Mouse (Mus musculus): Measurements from ENCODE around the gene Hist1h3i.
"Not testable (repeated sequence)": the region's sequence is repeated elsewhere in the genome, so short reads cannot be mapped to it uniquely, and the experiment has no call there.

DNA sequence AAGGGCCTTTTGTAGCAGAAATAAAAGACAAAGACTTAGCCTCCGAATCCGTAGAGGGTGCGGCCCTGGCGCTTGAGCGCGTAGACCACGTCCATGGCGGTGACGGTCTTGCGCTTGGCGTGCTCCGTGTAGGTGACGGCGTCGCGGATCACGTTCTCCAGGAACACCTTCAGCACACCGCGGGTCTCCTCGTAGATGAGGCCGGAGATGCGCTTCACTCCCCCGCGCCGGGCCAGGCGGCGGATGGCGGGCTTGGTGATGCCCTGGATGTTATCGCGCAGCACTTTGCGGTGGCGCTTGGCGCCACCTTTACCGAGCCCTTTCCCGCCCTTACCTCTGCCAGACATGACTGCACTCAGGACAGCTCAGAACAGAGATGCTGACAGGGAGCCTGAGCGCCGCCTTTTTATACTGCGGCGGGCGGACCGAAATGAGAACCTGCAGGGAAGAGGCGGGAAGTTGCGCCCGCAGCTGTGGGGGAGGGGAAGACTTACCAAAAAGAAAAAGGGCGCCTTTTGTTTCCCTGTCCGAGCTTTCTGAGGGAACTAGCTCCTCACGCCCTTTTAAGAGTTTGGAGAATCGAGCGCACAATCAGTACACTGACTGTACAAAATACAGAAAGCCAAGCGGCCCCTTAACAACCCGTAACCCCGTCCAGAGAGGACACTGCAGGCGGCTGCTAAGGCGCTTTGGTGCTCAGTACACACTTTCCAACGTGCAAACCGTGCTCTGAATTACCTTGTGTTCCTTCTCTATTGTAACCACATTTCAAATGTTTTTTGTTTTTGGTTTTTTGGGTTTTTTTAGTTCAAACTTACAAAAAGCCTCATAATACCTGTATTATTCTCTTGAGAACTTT lies 32.8 kb downstream of the Hist1h3i start, which contains the start of gene Hist1h4k:
- not testable (repeated sequence) for TF ChIP-seq CTCF (IDR thresholded peaks at IDR 0.05; ENCODE audit: borderline replicate concordance, insufficient read depth, low read depth, low read length)
- peak; percentile 89; the same call in 1 of the 2 replicates for TF ChIP-seq POLR2A (IDR thresholded peaks at IDR 0.05; ENCODE audit: borderline replicate concordance, insufficient read depth, low read length)

All from cerebellum, adult 2 months (tissue).